Mouse (Mus musculus): ENCODE data around the gene Nudcd3.

The Nudcd3 gene

DNA sequence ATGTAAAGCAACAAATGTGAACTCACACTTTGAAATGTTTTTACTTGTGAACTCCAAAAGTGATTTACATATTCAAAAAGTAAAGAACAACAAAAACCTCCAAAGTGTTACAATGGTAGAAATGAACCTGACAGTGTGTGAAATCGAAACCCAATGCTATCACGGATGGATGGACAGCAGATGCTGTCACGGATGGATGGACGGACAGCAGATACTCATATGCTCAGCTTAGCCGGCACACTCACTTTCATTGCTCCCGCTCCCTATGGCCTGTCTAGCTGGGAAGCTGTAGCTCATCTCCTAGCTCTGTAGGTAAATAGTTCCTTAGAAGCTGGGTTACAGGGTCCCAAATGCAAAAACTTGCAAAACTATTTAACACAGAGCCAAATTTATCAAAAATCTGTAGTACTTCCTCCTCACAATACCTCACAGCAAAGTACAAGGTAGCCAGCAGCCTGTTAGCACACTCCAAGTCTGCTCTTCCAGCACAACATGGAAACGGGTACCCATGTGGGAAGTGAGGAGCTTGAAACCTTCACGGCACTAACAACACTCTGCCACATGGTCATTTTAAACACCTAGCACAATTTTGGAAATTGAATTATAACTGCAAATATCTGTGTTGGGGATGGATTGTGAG, 22.3 kb downstream of the Nudcd3 start:
- no peak for DNase-seq

DNA sequence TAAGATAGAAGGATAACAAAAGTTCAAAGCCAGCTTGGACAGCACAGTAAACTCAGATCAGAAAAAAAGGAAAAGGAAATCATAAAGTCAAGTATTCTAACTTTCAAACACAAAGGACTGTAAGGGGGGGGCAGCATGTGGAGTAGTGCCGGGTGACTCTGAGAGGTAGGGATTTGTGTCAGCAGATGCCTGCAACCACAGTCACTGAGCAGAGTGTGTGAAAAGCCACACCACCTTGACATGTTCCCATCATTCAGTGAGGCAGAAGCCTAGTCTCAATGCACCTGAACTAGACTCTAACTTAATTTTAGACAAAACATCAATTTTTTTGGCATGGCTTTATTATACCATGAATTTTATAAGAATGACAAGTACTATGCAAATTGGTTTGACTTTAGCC, 24.7 kb downstream of the Nudcd3 start:
- no peak for DNase-seq

DNA sequence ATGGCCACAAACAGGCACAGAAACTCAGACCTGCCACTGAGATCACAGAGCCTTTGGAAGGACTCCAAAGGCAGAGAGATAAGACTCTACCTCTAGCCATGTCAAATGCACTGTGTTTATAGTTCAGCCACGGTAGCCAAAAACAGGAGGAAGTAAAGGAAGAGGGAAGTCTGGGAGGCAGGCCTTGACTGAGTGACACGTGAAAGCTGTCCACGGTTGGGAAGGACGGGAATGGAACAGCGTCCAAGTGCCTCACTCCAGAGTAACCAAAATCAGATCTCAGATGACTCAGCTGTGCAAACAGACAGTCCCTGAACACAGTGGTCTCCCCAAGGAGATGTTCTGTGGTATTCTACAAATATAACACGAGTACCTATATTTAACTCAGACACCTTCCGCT, 25.5 kb downstream of the Nudcd3 start:
- DNase-seq, result no peak

GRCm38 (mm10) chr11:6169041-6169663, 31.1 kb downstream of the Nudcd3 start:
- no peak for DNase-seq

- no peak for DNase-seq
Measured at GRCm38 (mm10) chr11:6166351-6166750, 33.9 kb downstream of the Nudcd3 start.

DNA sequence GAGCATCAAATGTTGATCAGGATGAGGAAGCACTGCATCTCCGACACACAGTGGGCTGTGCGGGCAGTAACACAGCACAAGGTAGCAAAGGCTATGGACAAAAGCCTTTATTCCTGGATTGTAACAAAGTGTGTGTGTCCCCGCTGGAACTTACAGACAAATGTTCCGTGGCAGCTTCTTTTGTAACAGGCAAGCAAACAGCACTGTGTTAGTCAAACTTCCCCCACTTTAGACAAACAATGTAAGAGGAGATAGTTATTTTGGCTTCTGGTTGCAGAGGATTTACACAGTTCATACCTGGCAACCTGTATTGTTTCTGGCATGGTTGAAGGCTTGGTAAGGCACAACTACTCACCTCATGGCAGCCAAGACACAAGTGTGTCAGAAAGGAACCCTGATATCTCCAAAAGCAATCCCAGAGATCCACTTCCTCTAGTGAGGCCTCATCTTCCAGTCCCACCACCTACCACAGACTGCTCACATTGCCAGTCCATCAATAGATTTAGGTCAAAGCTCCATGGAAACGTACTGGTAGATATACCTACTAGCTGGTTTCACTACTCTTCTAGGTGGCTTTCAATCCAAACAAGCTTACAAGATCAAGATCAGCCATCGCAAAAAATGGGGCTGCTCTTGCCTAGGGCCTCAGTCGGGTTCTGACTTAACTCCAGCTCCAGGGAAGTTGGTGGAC, 34.7 kb downstream of the Nudcd3 start:
- DNase-seq, result no peak

GRCm38 (mm10) chr11:6164781-6165180, 35.4 kb downstream of the Nudcd3 start:
- DNase-seq, result no peak

DNA sequence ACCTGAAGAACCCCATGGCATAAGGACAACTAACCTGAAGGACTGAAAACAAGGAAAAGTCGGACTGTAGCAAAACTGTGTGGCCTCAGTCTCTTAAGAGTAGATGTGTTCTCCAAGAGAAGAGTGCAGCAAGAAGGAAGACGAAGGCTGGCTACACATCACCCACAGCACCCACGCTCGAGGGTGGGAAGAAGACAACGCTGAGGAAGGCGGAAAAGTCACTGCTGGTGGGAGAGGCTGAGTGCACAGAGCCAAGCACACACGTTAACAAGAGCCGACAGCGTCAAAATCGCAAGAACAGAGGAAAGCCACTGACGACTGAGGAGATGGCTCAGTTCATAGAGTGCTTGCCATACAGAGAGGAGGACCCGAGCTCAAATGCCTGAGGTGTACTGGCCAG, 36.5 kb downstream of the Nudcd3 start:
- no peak for DNase-seq

GRCm38 (mm10) chr11:6163062-6163461, 37.2 kb downstream of the Nudcd3 start:
- no peak for DNase-seq

GRCm38 (mm10) chr11:6161549-6161948, 38.7 kb downstream of the Nudcd3 start:
- no peak for DNase-seq

DNA sequence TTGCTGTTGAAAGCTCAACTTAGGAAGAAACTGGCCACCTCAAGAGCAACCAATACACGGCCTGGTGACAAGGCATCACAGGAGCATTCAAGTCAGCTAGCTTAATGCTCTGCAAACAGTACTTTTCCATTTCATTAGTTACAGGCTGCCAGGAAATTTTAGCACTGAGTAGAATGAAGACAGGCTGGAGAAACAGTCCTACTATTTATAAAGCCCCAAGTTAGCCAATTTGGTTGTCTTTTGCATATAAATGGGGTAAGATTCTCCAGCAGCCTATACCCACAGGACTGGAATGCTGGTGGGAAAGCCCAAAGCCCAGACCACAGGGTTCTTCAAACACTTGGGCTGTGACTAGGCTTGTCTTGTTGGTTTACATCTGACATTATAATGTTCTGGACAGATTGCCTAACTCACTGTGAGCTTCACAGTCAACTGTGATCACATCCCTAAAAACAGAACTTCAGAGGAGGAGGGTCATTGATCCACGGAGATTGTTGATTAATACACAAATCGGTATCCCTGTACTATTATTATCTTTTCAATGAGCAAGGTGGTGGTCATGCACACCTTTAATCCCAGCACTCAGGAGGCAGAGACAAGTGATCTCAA, 39.4 kb downstream of the Nudcd3 start:
- DNase-seq, result no peak

GRCm38 (mm10) chr11:6159704-6160275, 40.4 kb downstream of the Nudcd3 start:
- DNase-seq, result no peak

DNA sequence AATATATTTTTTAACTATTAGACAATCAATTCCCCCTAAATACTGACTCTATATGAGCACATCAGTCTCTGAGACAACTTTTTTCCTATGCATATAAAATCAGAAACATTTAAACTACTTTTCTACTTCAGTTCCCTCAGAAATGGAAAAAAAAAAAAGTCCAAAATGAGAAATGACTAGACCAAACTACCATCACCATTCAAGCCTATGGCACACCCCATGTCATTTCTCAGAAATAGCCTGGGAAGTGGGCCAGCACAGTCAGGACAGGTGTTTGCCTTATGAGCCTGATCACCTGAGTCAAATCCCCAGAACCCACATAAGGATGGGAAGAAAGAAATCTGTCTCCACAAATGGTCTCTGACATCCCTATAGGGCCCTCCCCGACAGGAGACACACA, 41.7 kb downstream of the Nudcd3 start:
- no peak for DNase-seq

GRCm38 (mm10) chr11:6157119-6157518, 43.1 kb downstream of the Nudcd3 start:
- no peak for DNase-seq

- DNase-seq, result no peak
Measured at GRCm38 (mm10) chr11:6156651-6157050, 43.6 kb downstream of the Nudcd3 start.

- DNase-seq, result no peak
Measured at GRCm38 (mm10) chr11:6154211-6154701, 46.0 kb downstream of the Nudcd3 start.

DNA sequence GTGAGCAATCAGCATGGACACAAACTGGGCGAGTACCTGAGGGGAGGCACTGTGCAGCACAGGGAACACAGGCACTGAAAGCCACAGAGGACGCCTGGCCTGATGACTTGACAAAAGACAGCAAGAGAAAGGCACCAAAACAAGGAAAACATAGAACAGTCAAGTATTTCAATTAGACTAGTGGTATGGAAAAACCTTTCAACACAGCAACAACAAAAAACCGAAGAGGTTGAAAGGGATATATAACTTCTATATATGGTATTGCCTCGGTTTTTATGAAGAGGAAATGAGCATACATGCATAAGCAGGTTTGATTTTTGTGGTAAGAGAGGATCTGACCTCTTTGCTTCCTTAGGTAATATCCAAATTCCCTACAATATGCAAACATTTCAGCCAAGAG, 47.4 kb downstream of the Nudcd3 start:
- no peak for DNase-seq

DNA sequence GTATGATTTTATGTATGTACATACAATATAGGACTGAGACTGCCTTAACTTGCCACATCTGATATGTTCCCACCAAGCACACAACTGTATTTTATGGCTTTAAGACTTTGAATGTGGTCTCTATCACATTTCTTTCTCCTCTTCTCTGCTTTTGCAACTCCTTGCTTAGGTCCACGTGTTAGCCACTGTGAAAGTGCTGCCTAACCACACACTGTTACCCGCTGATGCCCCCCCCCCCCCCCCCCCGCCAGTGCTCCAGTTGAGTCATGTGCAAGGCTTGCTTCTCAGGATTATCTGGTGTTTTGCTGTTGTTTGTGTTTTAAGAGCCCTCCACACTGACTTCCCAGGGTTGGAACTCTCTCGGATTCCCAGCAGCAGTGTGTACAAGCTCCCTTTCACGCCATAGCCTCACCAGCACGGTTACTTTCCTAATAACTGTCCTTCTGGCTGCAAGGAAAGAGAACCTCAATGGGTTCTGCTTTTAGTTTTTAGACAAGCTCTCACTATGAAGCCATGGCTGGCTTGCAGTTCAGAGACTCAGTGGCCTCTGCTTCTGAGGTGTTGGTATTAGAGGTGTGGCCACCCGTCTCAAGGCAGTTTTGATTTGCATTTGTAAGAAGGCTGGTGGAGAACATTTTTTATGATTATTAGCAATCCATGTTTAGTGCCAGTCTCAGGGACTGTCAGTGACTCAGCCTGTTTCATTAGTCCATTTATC, 61.8 kb downstream of the Nudcd3 start:
- DNase-seq, result no peak

DNA sequence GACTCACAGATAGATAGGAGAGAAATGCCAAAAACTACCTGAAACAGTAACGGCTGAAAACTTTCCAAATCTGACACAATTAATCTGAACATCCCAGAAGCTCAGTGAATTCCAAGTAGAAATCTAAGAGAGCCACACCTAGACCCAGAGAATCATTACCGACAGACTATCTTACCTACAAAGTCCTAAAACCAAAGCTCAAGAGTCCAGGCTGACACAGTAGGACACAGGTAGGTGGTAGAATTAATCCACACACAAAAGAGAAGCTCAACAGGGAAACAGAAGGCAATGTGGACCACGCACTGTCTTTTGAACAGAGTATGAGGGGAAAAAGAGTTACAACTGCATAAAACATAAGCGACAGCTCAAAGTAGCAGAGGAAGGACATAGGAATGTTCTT, 67.3 kb downstream of the Nudcd3 start:
- no peak for DNase-seq

DNA sequence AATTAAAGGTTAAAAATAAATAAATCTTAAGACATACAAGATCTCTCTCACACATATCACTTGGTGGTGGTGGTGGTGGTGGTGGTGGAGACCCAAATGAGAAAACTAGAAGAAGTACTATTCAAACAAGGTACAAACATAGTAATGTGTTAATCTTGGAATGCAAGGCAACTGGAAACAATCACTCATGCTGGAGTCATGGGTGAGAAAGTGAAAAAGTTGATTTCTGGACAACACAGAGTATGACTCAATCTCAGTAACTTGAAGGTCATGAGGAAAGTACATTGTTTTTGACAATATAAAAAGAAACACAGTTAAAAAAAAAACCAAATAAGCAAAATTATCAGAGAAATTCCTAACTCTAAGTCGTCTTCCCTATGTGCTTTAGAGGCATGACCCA, 69.6 kb downstream of the Nudcd3 start:
- no peak for DNase-seq

GRCm38 (mm10) chr11:6123605-6124120, 76.6 kb downstream of the Nudcd3 start:
- no peak for DNase-seq

DNA sequence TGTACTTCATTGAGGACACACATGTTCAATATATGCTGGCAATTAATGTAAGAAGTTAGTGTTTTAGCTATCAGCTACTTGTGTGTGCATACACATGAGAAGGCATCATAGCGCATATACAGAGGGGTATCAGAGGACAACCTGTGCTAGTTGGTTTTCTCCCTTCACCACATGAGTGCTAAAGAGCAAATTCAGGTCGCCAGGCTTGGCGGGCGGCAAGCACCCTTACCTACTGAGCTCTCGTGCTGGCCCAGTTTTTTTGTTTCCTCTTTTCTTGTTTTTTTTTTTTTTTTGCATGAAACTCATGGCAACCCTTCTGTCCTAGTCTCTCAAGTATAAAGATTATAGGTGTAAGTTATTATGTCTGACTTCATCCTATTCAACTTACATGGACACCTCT, 77.6 kb downstream of the Nudcd3 start:
- DNase-seq, result no peak

DNA sequence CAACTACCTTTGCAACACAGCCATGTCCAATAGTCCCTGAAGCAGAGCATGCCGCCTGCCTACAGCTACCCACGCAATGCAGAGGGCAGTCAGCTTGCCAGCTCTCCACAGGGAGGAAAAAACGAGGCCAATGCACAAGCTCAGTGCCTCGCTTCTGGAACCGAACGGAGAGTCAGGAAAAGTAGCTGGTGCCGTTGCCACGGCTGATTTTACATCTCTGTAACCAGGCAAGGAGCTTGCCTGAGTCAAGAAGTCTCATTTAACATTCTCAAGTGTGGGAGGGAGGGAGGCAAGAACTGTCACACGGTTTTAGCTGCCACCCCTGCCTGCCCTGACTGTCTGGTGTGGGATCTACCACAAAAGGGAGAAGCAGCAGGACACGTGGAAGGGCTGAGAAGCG, 79.6 kb downstream of the Nudcd3 start:
- DNase-seq, result no peak

Measured in embryo, embryonic 11 days (tissue).